In genomic region chr10:21828432-21829061, GRCm38 (mm10) we compare ENCODE assay signal across 13 mouse cellular contexts. TPM values are rescaled to one million over a fixed set of nuclear protein-coding genes. Genes with fewer than 3 reads are reported as not detected.
A peak's percentile ranks its signal among the peaks of the same experiment; 100 is the strongest.
DNase-seq lines count a peak whose midpoint lies in the region; ATAC-seq and TF ChIP-seq lines count a peak whose summit lies in the region.
"Had no signal": no experiment of that assay in that cellular context is flagged by ENCODE, and none has a peak within 500 bp of the region (broad histone marks: within the 10 kb centered on the region; RNA-seq: fewer than 3 reads in every experiment).

No protein-coding gene starts in this region.

- no peaks in the 10 kb centered on the region for H3K36me3 ChIP-seq in hindbrain, embryonic 11.5 days (ENCODE audit: control insufficient read depth, insufficient read depth, low read length)
- H3K36me3 ChIP-seq in hindbrain, postnatal 0 days (ENCODE audit: insufficient read depth, low read length), result no peaks in the 10 kb centered on the region
- peaks cover 17% of the 10 kb centered on the region for H3K36me3 ChIP-seq in E14TG2a.4 (ENCODE audit: insufficient read depth, low read length)
- no peaks in the 10 kb centered on the region for H3K36me3 ChIP-seq in midbrain, embryonic 12.5 days
- H3K36me3 ChIP-seq: stomach, embryonic 15.5 days had no signal

- no peak overlapping the region for H3K4me3 ChIP-seq in hindbrain, embryonic 11.5 days (ENCODE audit: low read depth, low read length)
- H3K4me3 ChIP-seq in hindbrain, postnatal 0 days (ENCODE audit: low read length), result no peak overlapping the region
- peak overlapping the region; percentile 70 for H3K4me3 ChIP-seq in E14TG2a.4 (replicated peaks; ENCODE audit: low read length)
- no peak overlapping the region for H3K4me3 ChIP-seq in embryonic fibroblast, embryonic 13.5 days (ENCODE audit: insufficient read depth, low read length)
- H3K4me3 ChIP-seq in midbrain, embryonic 12.5 days, result no peak overlapping the region
- H3K4me3 ChIP-seq: myocyte; stomach, embryonic 15.5 days had no signal

- no peak for TF ChIP-seq POLR2A in embryonic fibroblast, embryonic 13.5 days (IDR thresholded peaks at IDR 0.05; ENCODE audit: low read depth, low read length)

- H3K4me1 ChIP-seq in hindbrain, embryonic 11.5 days (replicated peaks; ENCODE audit: control insufficient read depth, insufficient read depth, low read length), result peaks cover 6% of the 10 kb centered on the region; the same call in 1 of the 2 replicates
- no peaks in the 10 kb centered on the region for H3K4me1 ChIP-seq in hindbrain, postnatal 0 days (ENCODE audit: insufficient read depth, low read length)
- peaks cover 78% of the 10 kb centered on the region for H3K4me1 ChIP-seq in E14TG2a.4 (replicated peaks; ENCODE audit: low read depth, low read length)
- H3K4me1 ChIP-seq in embryonic fibroblast, embryonic 13.5 days (ENCODE audit: control insufficient read depth, insufficient read depth, low read length), result peaks cover 13% of the 10 kb centered on the region
- peaks cover 15% of the 10 kb centered on the region for H3K4me1 ChIP-seq in midbrain, embryonic 12.5 days

- H3K9ac ChIP-seq in hindbrain, embryonic 11.5 days (ENCODE audit: low read depth, low read length), result no peak overlapping the region
- no peak overlapping the region for H3K9ac ChIP-seq in hindbrain, postnatal 0 days (replicated peaks; ENCODE audit: low read length)
- H3K9ac ChIP-seq in midbrain, embryonic 12.5 days (replicated peaks), result no peak overlapping the region
- H3K9ac ChIP-seq: liver, embryonic 14.5 days; stomach, embryonic 15.5 days had no signal

- WGBS in hindbrain, embryonic 11.5 days, result 57% methylated on average over 9 of the region's 9 CpGs
- WGBS in hindbrain, postnatal 0 days, result 60% methylated on average over 9 of the region's 9 CpGs
- 36% methylated on average over 9 of the region's 9 CpGs for WGBS in midbrain, embryonic 12.5 days

- no peak for TF ChIP-seq CTCF in hindbrain, postnatal 0 days (IDR thresholded peaks at IDR 0.05; ENCODE audit: low read depth)
- TF ChIP-seq CTCF in E14TG2a.4 (conservative IDR thresholded peaks at IDR 0.05; ENCODE audit: low read length), result no peak
- TF ChIP-seq CTCF in embryonic fibroblast, embryonic 13.5 days (IDR thresholded peaks at IDR 0.05; ENCODE audit: borderline replicate concordance, insufficient read depth, low read length), result no peak

- no peaks in the 10 kb centered on the region for H3K27me3 ChIP-seq in hindbrain, embryonic 11.5 days (ENCODE audit: control insufficient read depth, insufficient read depth, low read length)
- no peaks in the 10 kb centered on the region for H3K27me3 ChIP-seq in hindbrain, postnatal 0 days (ENCODE audit: insufficient read depth, low read length)
- H3K27me3 ChIP-seq in E14TG2a.4 (ENCODE audit: insufficient read depth, low read length), result no peaks in the 10 kb centered on the region
- no peaks in the 10 kb centered on the region for H3K27me3 ChIP-seq in midbrain, embryonic 12.5 days
- H3K27me3 ChIP-seq: stomach, embryonic 15.5 days had no signal

- peak; percentile 56; the same call in 1 of the 2 replicates for ATAC-seq in hindbrain, embryonic 11.5 days (ENCODE audit: low FRiP score)
- ATAC-seq in hindbrain, postnatal 0 days, result no peak
- peak; percentile 69 for ATAC-seq in midbrain, embryonic 12.5 days (ENCODE audit: low FRiP score, low read depth)

- no peak overlapping the region for H3K4me2 ChIP-seq in hindbrain, embryonic 11.5 days (replicated peaks; ENCODE audit: low read depth, low read length)
- H3K4me2 ChIP-seq in hindbrain, postnatal 0 days (ENCODE audit: low read depth, low read length), result no peak overlapping the region
- no peak overlapping the region for H3K4me2 ChIP-seq in midbrain, embryonic 12.5 days (replicated peaks)
- H3K4me2 ChIP-seq: stomach, embryonic 15.5 days had no signal

- H3K9me3 ChIP-seq in hindbrain, embryonic 11.5 days (ENCODE audit: control insufficient read depth, low read length), result no peaks in the 10 kb centered on the region
- no peaks in the 10 kb centered on the region for H3K9me3 ChIP-seq in hindbrain, postnatal 0 days (ENCODE audit: low read length)
- H3K9me3 ChIP-seq in E14TG2a.4 (ENCODE audit: low read length), result peaks cover 4% of the 10 kb centered on the region; the same call in 1 of the 2 replicates
- no peaks in the 10 kb centered on the region for H3K9me3 ChIP-seq in midbrain, embryonic 12.5 days
- H3K9me3 ChIP-seq: stomach, embryonic 15.5 days had no signal

- no peak overlapping the region for H3K27ac ChIP-seq in hindbrain, embryonic 11.5 days (ENCODE audit: low read depth, low read length)
- H3K27ac ChIP-seq in hindbrain, postnatal 0 days, result no peak overlapping the region
- peak overlapping the region; percentile 47 for H3K27ac ChIP-seq in embryonic fibroblast, embryonic 13.5 days (ENCODE audit: insufficient read depth, low read length)
- H3K27ac ChIP-seq in midbrain, embryonic 12.5 days (replicated peaks), result peak overlapping the region; percentile 56
- H3K27ac ChIP-seq: liver, embryonic 14.5 days; stomach, embryonic 15.5 days had no signal

- DNase-seq in hindbrain, embryonic 11.5 days (ENCODE audit: low spot score), result peak; percentile 32
- DNase-seq in hindbrain, postnatal 0 days (ENCODE audit: low spot score), result no peak
- no peak for DNase-seq in thymus, postnatal 0 days (ENCODE audit: low spot score)
- DNase-seq in gastrocnemius, adult 8-10 months (ENCODE audit: low spot score in 2 of 2), result no peak
- DNase-seq: cerebellum, adult 9-11 months; kidney, adult 18-20 months; right cerebral cortex, postnatal 4 days had no signal

RNA-seq across cellular contexts. Expression of gene Sgk1, which starts 53.4 kb away (rescaled TPM):
- 24.6 and 25.6 TPM in 2 replicates for polyA plus RNA-seq in hindbrain, embryonic 11.5 days (2014; fragmentation: Nextera tagmentation; extraction: Ambion mirVana)
- total RNA-seq in hindbrain, postnatal 0 days (2014; rRNA removed), result 71.8 and 75.1 TPM in 2 replicates
- 57.1 and 57.5 TPM in 2 replicates for polyA plus RNA-seq in hindbrain, postnatal 0 days (2015; fragmentation: Nextera tagmentation; extraction: Ambion mirVana)
- polyA plus RNA-seq in embryonic fibroblast, embryonic 13.5 days (2011; ENCODE audit: insufficient read length, low read depth, missing spikeins), result 122 and 205 TPM in 2 replicates
- 25.4 and 28.2 TPM in 2 replicates for polyA plus RNA-seq in midbrain, embryonic 12.5 days (2016; fragmentation: Nextera tagmentation; extraction: Ambion mirVana)
- 24.0 and 26.0 TPM in 2 replicates for polyA plus RNA-seq in thymus, postnatal 0 days (2015; fragmentation: Nextera tagmentation; extraction: Ambion mirVana)
- total RNA-seq in gastrocnemius, adult 8-10 months (2022), result 100 to 1,000 TPM; 176 to 239 (median 185) TPM

Comparison
In these comparisons a context has a peak if more than half of its experiments do, and no peak if none do; other contexts are left out.
1. H3K27ac ChIP-seq: peak in embryonic fibroblast, embryonic 13.5 days (single experiment) and midbrain, embryonic 12.5 days (single experiment); none in hindbrain, embryonic 11.5 days (single experiment) and hindbrain, postnatal 0 days (single experiment).